Mouse (Mus musculus) heart, embryonic 10.5 days (tissue): ENCODE results near the gene Olfr1373. TPM values are rescaled to one million over a fixed set of nuclear protein-coding genes. Genes with fewer than 3 reads are reported as not detected.
A peak's percentile ranks its signal among the peaks of the same experiment; 100 is the strongest.
"Not testable (repeated sequence)": the region's sequence is repeated elsewhere in the genome, so short reads cannot be mapped to it uniquely, and the experiment has no call there.

Experiments used
- DNase-seq: peaks from one replicate; pipeline ENCODE4 v3.0.0-alpha.2; 2017; ENCODE audit warnings: low spot score
- H3K27ac ChIP-seq: fragments of 300-500 bp; sonication (generic); 2 replicates; pipeline ENCODE4 v1.5.1; 2016; ENCODE audit warnings: mild to moderate bottlenecking
- H3K27me3 ChIP-seq: fragments of 300-500 bp; sonication (generic); 2 replicates; pipeline ENCODE4 v1.6.1; 2016; ENCODE audit warnings: mild to moderate bottlenecking; ENCODE audit not compliant: poor library complexity, insufficient read depth, severe bottlenecking
- H3K36me3 ChIP-seq: fragments of 300-500 bp; sonication (generic); 2 replicates; pipeline ENCODE4 v1.6.1; 2016; ENCODE audit warnings: mild to moderate bottlenecking, moderate library complexity
- H3K4me1 ChIP-seq: fragments of 300-500 bp; sonication (generic); 2 replicates; pipeline ENCODE4 v1.6.1; 2016; ENCODE audit warnings: mild to moderate bottlenecking
- H3K4me3 ChIP-seq: fragments of 300-500 bp; sonication (generic); 2 replicates; pipeline ENCODE4 v1.5.1; 2016; ENCODE audit warnings: mild to moderate bottlenecking, moderate library complexity
- H3K9me3 ChIP-seq: fragments of 300-500 bp; sonication (generic); 2 replicates; pipeline ENCODE4 v1.6.1; 2016; ENCODE audit warnings: mild to moderate bottlenecking, moderate library complexity
- WGBS: fragments of 180-500 bp; shearing (Covaris S2); methylation state at CpG from one replicate; pipeline ENCODE4 v1.1.7; 2016; 5-methylcytosine and 5-hydroxymethylcytosine counted together
- polyA plus RNA-seq: library from polyadenylated mRNA; unstranded; fragments of >200 nt; fragmentation: Nextera tagmentation; extraction: Ambion mirVana; gene quantifications from 2 replicates; pipeline ENCODE4 v1.2.1, GENCODE M21; 2016

The Olfr1373 gene
- polyA plus RNA-seq = not detected in 2 replicates

- not testable (repeated sequence) for H3K36me3 ChIP-seq, H3K9me3 ChIP-seq, H3K27me3 ChIP-seq, H3K4me3 ChIP-seq, H3K4me1 ChIP-seq, H3K27ac ChIP-seq, DNase-seq
- WGBS = 72% methylated on average over 1 of the region's 1 CpGs
Observed at GRCm38 (mm10) chr11:52145428-52145827, at the start of gene Olfr1373. Gene Olfr1373, minus strand, starts transcription at chr11:52145528.

- H3K27ac ChIP-seq, H3K36me3 ChIP-seq, H3K4me1 ChIP-seq, H3K9me3 ChIP-seq, H3K4me3 ChIP-seq, DNase-seq, H3K27me3 ChIP-seq: not testable (repeated sequence)
- WGBS = 85% methylated on average over 4 of the region's 4 CpGs
Observed at GRCm38 (mm10) chr11:52180651-52181050, 35.3 kb upstream of the Olfr1373 start.

- WGBS = no CpG with 5 or more reads among the region's 3 CpGs
- not testable (repeated sequence) for H3K4me1 ChIP-seq, H3K4me3 ChIP-seq, H3K9me3 ChIP-seq, H3K27ac ChIP-seq, DNase-seq, H3K27me3 ChIP-seq, H3K36me3 ChIP-seq
Observed at GRCm38 (mm10) chr11:52179897-52180296, 34.6 kb upstream of the Olfr1373 start.

- DNase-seq = no peak
- H3K27ac ChIP-seq = no peak overlapping the region
- H3K36me3 ChIP-seq = no peaks in the 10 kb centered on the region
- peaks cover 12% of the 10 kb centered on the region for H3K4me1 ChIP-seq
- peak overlapping the region; percentile 63 for H3K4me3 ChIP-seq
- H3K27me3 ChIP-seq = peaks cover 60% of the 10 kb centered on the region
- WGBS = 19% methylated on average over 12 of the region's 12 CpGs
- no peaks in the 10 kb centered on the region for H3K9me3 ChIP-seq
Observed at GRCm38 (mm10) chr11:52168461-52168860, 23.1 kb upstream of the Olfr1373 start.

GRCm38 (mm10) chr11:52167901-52168302 lies 22.6 kb upstream of the Olfr1373 start:
- H3K36me3 ChIP-seq, H3K9me3 ChIP-seq, DNase-seq: not testable (repeated sequence)
- H3K27me3 ChIP-seq = peaks cover 66% of the 10 kb centered on the region
- H3K4me1 ChIP-seq = peaks cover 12% of the 10 kb centered on the region
- WGBS = under 1% methylated on average over 22 of the region's 42 CpGs
- H3K27ac ChIP-seq = peak overlapping the region; percentile 52; the same call in 1 of the 2 replicates
- peak overlapping the region; percentile 63 for H3K4me3 ChIP-seq

GRCm38 (mm10) chr11:52167126-52167525 lies 21.8 kb upstream of the Olfr1373 start:
- WGBS = 2% methylated on average over 21 of the region's 21 CpGs
- no peaks in the 10 kb centered on the region for H3K36me3 ChIP-seq
- H3K27ac ChIP-seq = no peak overlapping the region
- H3K4me3 ChIP-seq = peak overlapping the region; percentile 63
- peaks cover 67% of the 10 kb centered on the region for H3K27me3 ChIP-seq
- DNase-seq = no peak
- H3K9me3 ChIP-seq = no peaks in the 10 kb centered on the region
- H3K4me1 ChIP-seq = peaks cover 12% of the 10 kb centered on the region

- no peak overlapping the region for H3K27ac ChIP-seq
- WGBS = 24% methylated on average over 10 of the region's 10 CpGs
- no peak for DNase-seq
- peaks cover 12% of the 10 kb centered on the region for H3K4me1 ChIP-seq
- no peaks in the 10 kb centered on the region for H3K36me3 ChIP-seq
- no peak overlapping the region for H3K4me3 ChIP-seq
- peaks cover 44% of the 10 kb centered on the region for H3K27me3 ChIP-seq
- no peaks in the 10 kb centered on the region for H3K9me3 ChIP-seq
Observed at GRCm38 (mm10) chr11:52163926-52164325, 18.6 kb upstream of the Olfr1373 start.

- H3K4me1 ChIP-seq, H3K36me3 ChIP-seq, H3K9me3 ChIP-seq, H3K27me3 ChIP-seq, H3K27ac ChIP-seq, DNase-seq, H3K4me3 ChIP-seq: not testable (repeated sequence)
- WGBS = 34% methylated on average over 4 of the region's 4 CpGs
Observed at GRCm38 (mm10) chr11:52143675-52144074, 1.7 kb downstream of the Olfr1373 start.

GRCm38 (mm10) chr11:52130451-52131068 lies 14.8 kb downstream of the Olfr1373 start:
- Histone ChIP-seq H3K27me3 (no peaks in the 10 kb centered on the region), H3K4me3 (no peak overlapping the region), H3K36me3 (peaks cover 17% of the 10 kb centered on the region; the same call in 1 of the 2 replicates), H3K9me3 (no peaks in the 10 kb centered on the region), H3K4me1 (peaks cover 10% of the 10 kb centered on the region; the same call in 1 of the 2 replicates), H3K27ac (no peak overlapping the region)
- DNase-seq = no peak
- WGBS = 82% methylated on average over 7 of the region's 7 CpGs

GRCm38 (mm10) chr11:52129621-52130450 lies 15.5 kb downstream of the Olfr1373 start:
- H3K36me3 ChIP-seq = peaks cover 24% of the 10 kb centered on the region; the same call in 1 of the 2 replicates

GRCm38 (mm10) chr11:52129171-52129570 lies 16.2 kb downstream of the Olfr1373 start:
- no peak overlapping the region for H3K4me3 ChIP-seq
- peaks cover 31% of the 10 kb centered on the region for H3K36me3 ChIP-seq
- H3K27ac ChIP-seq = no peak overlapping the region
- H3K4me1 ChIP-seq = peaks cover 10% of the 10 kb centered on the region; the same call in 1 of the 2 replicates
- WGBS = 33% methylated on average over 3 of the region's 3 CpGs
- no peaks in the 10 kb centered on the region for H3K9me3 ChIP-seq
- no peaks in the 10 kb centered on the region for H3K27me3 ChIP-seq
- DNase-seq = no peak

More at GRCm38 (mm10) chr11:52129621-52130450, 15.5 kb downstream of the Olfr1373 start:
- no peak for DNase-seq
- Histone ChIP-seq H3K27ac (no peak overlapping the region), H3K4me3 (no peak overlapping the region), H3K27me3 (no peaks in the 10 kb centered on the region), H3K9me3 (no peaks in the 10 kb centered on the region), H3K4me1 (peaks cover 10% of the 10 kb centered on the region; the same call in 1 of the 2 replicates)
- 71% methylated on average over 10 of the region's 10 CpGs for WGBS

GRCm38 (mm10) chr11:52128316-52129061 lies 16.8 kb downstream of the Olfr1373 start:
- no peaks in the 10 kb centered on the region for H3K9me3 ChIP-seq
- H3K27ac ChIP-seq = no peak overlapping the region
- H3K4me1 ChIP-seq = peaks cover 10% of the 10 kb centered on the region; the same call in 1 of the 2 replicates
- peaks cover 37% of the 10 kb centered on the region for H3K36me3 ChIP-seq
- 76% methylated on average over 5 of the region's 5 CpGs for WGBS
- H3K27me3 ChIP-seq = no peaks in the 10 kb centered on the region
- DNase-seq = no peak
- no peak overlapping the region for H3K4me3 ChIP-seq
